Comparison of ENCODE assay signal across 10 mouse cellular contexts in the genomic region with DNA sequence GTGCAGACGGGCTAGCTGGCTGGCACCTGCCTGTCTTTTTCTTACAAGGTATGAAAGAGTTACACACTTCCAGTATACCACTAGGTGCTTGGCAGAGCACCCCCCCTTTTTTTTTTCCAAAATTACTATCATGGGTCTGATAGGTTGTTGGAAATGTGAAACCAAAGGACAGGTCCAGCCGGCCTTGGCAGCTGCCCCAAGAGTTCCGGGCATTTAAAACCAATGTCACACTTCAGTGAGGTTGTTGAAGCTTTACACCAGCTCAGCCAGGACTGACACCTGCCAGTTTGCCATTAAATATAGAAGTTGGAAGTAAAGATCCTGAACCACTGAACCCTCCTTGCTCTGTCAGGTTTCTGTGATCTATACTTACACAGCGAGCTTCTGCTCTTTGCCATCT. TPM values are rescaled to one million over a fixed set of nuclear protein-coding genes. Genes with fewer than 3 reads are reported as not detected.
DNase-seq lines count a peak whose midpoint lies in the region; ATAC-seq lines count a peak whose summit lies in the region.
"Had no signal": no experiment of that assay in that cellular context is flagged by ENCODE, and none has a peak within 500 bp of the region (broad histone marks: within the 10 kb centered on the region; RNA-seq: fewer than 3 reads in every experiment).

No protein-coding gene starts in this region.

- peak overlapping the region; percentile 25 for H3K4me3 ChIP-seq in neural tube, embryonic 11.5 days (ENCODE audit: low read depth, low read length)

- H3K27ac ChIP-seq in neural tube, embryonic 11.5 days (ENCODE audit: low read depth, low read length), result no peak overlapping the region

- H3K4me1 ChIP-seq in neural tube, embryonic 11.5 days (ENCODE audit: control insufficient read depth, insufficient read depth, low read length), result peaks cover 16% of the 10 kb centered on the region; the same call in 1 of the 2 replicates

- H3K9me3 ChIP-seq in neural tube, embryonic 11.5 days (ENCODE audit: control insufficient read depth, low read length), result no peaks in the 10 kb centered on the region

- intact Hi-C loops in heart, postnatal 14 days (cut with DNase I), result no loop called here

- peak overlapping the region; percentile 29 for H3K9ac ChIP-seq in neural tube, embryonic 11.5 days (ENCODE audit: low read length)

- DNase-seq in neural tube, embryonic 11.5 days (ENCODE audit: low spot score), result no peak
- DNase-seq in neural tube, embryonic 10.5 days (ENCODE audit: extremely low spot score, low spot score), result no peak
- DNase-seq in heart, postnatal 14 days, result peak; percentile 38 to 63
- peak; percentile 53 for DNase-seq in kidney, postnatal 10 days
- DNase-seq in adrenal gland, adult 2 months, result no peak
- DNase-seq in frontal cortex, postnatal 25 days (ENCODE audit: low spot score in 2 of 2), result no peak
- DNase-seq: adrenal gland, postnatal 36 days had no signal

- H3K27me3 ChIP-seq in neural tube, embryonic 11.5 days (ENCODE audit: control insufficient read depth, insufficient read depth, low read length), result no peaks in the 10 kb centered on the region

- peak overlapping the region; percentile 62 for H3K4me2 ChIP-seq in neural tube, embryonic 11.5 days (ENCODE audit: low read depth)

- peaks cover 6% of the 10 kb centered on the region for H3K36me3 ChIP-seq in neural tube, embryonic 11.5 days (ENCODE audit: control insufficient read depth, insufficient read depth, low read length)

- ATAC-seq in neural tube, embryonic 11.5 days (ENCODE audit: insufficient read depth, low FRiP score, low TSS enrichment), result no peak
- ATAC-seq in CD4-positive, CD25-positive, alpha-beta regulatory T cell, adult 4 months, result no peak
- no peak for ATAC-seq in megakaryocyte-erythroid progenitor cell, adult 5-6 weeks (replicated peaks; ENCODE audit: low FRiP score, low TSS enrichment, poor library complexity, severe bottlenecking)

- WGBS in neural tube, embryonic 11.5 days, result 76% methylated on average over 4 of the region's 4 CpGs

RNA-seq across cellular contexts. Expression of a gene that starts 4.6 kb away (rescaled TPM):
- polyA plus RNA-seq in neural tube, embryonic 11.5 days (2014; fragmentation: Nextera tagmentation; extraction: Ambion mirVana), result 322 and 344 TPM in 2 replicates
- total RNA-seq in heart, postnatal 14 days (2021), result 1 to 10 TPM; 5.2 to 8.8 TPM
- polyA plus RNA-seq in CD4-positive, CD25-positive, alpha-beta regulatory T cell, adult 4 months (2017; shearing (Covaris generic)), result under 1 TPM; 0.59 to 0.72 TPM
- not detected in 2 replicates for total RNA-seq in megakaryocyte-erythroid progenitor cell, adult 5-6 weeks (2014; fragmentation: Nextera tagmentation)
- total RNA-seq in megakaryocyte-erythroid progenitor cell, adult 5-6 weeks (2017), result not detected in 2 replicates
- 1 to 10 TPM; 1.1 to 1.7 TPM for total RNA-seq in adrenal gland, adult 2 months (2021)
- 1.6 and 4.2 TPM in 2 replicates for polyA plus RNA-seq in adrenal gland, adult 2 months (2012; rRNA removed)
- total RNA-seq: hematopoietic stem cell, adult 5-6 weeks had no signal

RNA-seq across cellular contexts. Expression of a gene that starts 37.1 kb away (rescaled TPM):
- polyA plus RNA-seq in neural tube, embryonic 11.5 days (2014; fragmentation: Nextera tagmentation; extraction: Ambion mirVana), result 92.4 and 92.6 TPM in 2 replicates
- 10 to 100 TPM; 25.2 to 37.8 TPM for total RNA-seq in heart, postnatal 14 days (2021)
- 10 to 100 TPM; 36.0 to 41.4 TPM for polyA plus RNA-seq in CD4-positive, CD25-positive, alpha-beta regulatory T cell, adult 4 months (2017; shearing (Covaris generic))
- total RNA-seq in megakaryocyte-erythroid progenitor cell, adult 5-6 weeks (2014; fragmentation: Nextera tagmentation), result 53.4 and 73.9 TPM in 2 replicates
- total RNA-seq in megakaryocyte-erythroid progenitor cell, adult 5-6 weeks (2017), result 145 and 217 TPM in 2 replicates
- 10 to 100 TPM; 30.4 to 36.3 TPM for total RNA-seq in adrenal gland, adult 2 months (2021)
- polyA plus RNA-seq in adrenal gland, adult 2 months (2012; rRNA removed), result 109 and 110 TPM in 2 replicates

RNA-seq across cellular contexts. Expression of a gene that starts 47.9 kb away (rescaled TPM):
- 454 and 539 TPM in 2 replicates for polyA plus RNA-seq in neural tube, embryonic 11.5 days (2014; fragmentation: Nextera tagmentation; extraction: Ambion mirVana)
- 10 to 100 TPM; 53.6 to 68.2 TPM for total RNA-seq in heart, postnatal 14 days (2021)
- 10 to 100 TPM; 17.8 to 20.1 TPM for polyA plus RNA-seq in CD4-positive, CD25-positive, alpha-beta regulatory T cell, adult 4 months (2017; shearing (Covaris generic))
- 18.2 and 19.1 TPM in 2 replicates for total RNA-seq in megakaryocyte-erythroid progenitor cell, adult 5-6 weeks (2014; fragmentation: Nextera tagmentation)
- 19.0 and 21.9 TPM in 2 replicates for total RNA-seq in megakaryocyte-erythroid progenitor cell, adult 5-6 weeks (2017)
- total RNA-seq in adrenal gland, adult 2 months (2021), result 10 to 100 TPM; 30.1 to 37.2 TPM
- 74.7 and 93.5 TPM in 2 replicates for polyA plus RNA-seq in adrenal gland, adult 2 months (2012; rRNA removed)

Comparison
In these comparisons a context has a peak if more than half of its experiments do, and no peak if none do; other contexts are left out.
1. DNase-seq: peak in heart, postnatal 14 days (2 of 2) and kidney, postnatal 10 days (single experiment); none in neural tube, embryonic 11.5 days (single experiment), neural tube, embryonic 10.5 days (single experiment), adrenal gland, adult 2 months (single experiment) and frontal cortex, postnatal 25 days (0 of 2).